ENCODE assay signal across 8 mouse cellular contexts in genomic region chrX:150589696-150590095, GRCm38 (mm10). TPM values are rescaled to one million over a fixed set of nuclear protein-coding genes. Genes with fewer than 3 reads are reported as not detected.
A peak's percentile ranks its signal among the peaks of the same experiment; 100 is the strongest.
DNase-seq lines count a peak whose midpoint lies in the region; ATAC-seq and TF ChIP-seq lines count a peak whose summit lies in the region.

Gene Apex2 (minus strand): TSS chrX:150589868.

- peak within 1 kb of the TSS; percentile 51 for H3K4me2 ChIP-seq in forebrain, postnatal 0 days (ENCODE audit: low read depth)
- H3K4me2 ChIP-seq in limb, embryonic 14.5 days (replicated peaks; ENCODE audit: low read depth, low read length, severe bottlenecking) = peak within 1 kb of the TSS; percentile 57

- TF ChIP-seq POLR2A in limb, embryonic 14.5 days (IDR thresholded peaks at IDR 0.05; ENCODE audit: borderline replicate concordance, extremely low read depth, insufficient read depth, insufficient read length) = no peak

- no peak within 1 kb of the TSS for H3K27ac ChIP-seq in forebrain, postnatal 0 days (ENCODE audit: low read depth, low read length)
- no peak within 1 kb of the TSS for H3K27ac ChIP-seq in limb, embryonic 14.5 days (replicated peaks; ENCODE audit: low read depth, low read length)

- no peaks in the 10 kb centered on the region for H3K27me3 ChIP-seq in forebrain, postnatal 0 days (ENCODE audit: insufficient read depth, low read length)
- H3K27me3 ChIP-seq in limb, embryonic 14.5 days (ENCODE audit: control insufficient read depth, insufficient read depth, low read length) = no peaks in the 10 kb centered on the region

- no peaks in the 10 kb centered on the region for H3K4me1 ChIP-seq in forebrain, postnatal 0 days (ENCODE audit: insufficient read depth)
- no peaks in the 10 kb centered on the region for H3K4me1 ChIP-seq in limb, embryonic 14.5 days (ENCODE audit: control insufficient read depth, insufficient read depth, low read length)

- H3K9ac ChIP-seq in forebrain, postnatal 0 days = no peak within 1 kb of the TSS
- no peak within 1 kb of the TSS for H3K9ac ChIP-seq in limb, embryonic 14.5 days (ENCODE audit: low read depth, low read length, severe bottlenecking)

- TF ChIP-seq CTCF in forebrain, postnatal 0 days (IDR thresholded peaks at IDR 0.05; ENCODE audit: low read depth) = no peak

- no peaks in the 10 kb centered on the region for H3K9me3 ChIP-seq in forebrain, postnatal 0 days (ENCODE audit: low read length)
- H3K9me3 ChIP-seq in limb, embryonic 14.5 days (ENCODE audit: control insufficient read depth, low read length) = no peaks in the 10 kb centered on the region

- peak within 1 kb of the TSS; percentile 46; the same call in 1 of the 2 replicates for H3K4me3 ChIP-seq in forebrain, postnatal 0 days (ENCODE audit: low read depth, low read length)
- H3K4me3 ChIP-seq in limb, embryonic 14.5 days (replicated peaks; ENCODE audit: low read length) = peak within 1 kb of the TSS; percentile 54

- 78% methylated on average over 5 of the region's 5 CpGs for WGBS in forebrain, postnatal 0 days
- WGBS in limb, embryonic 14.5 days = 73% methylated on average over 5 of the region's 5 CpGs

- no peak for ATAC-seq in forebrain, postnatal 0 days
- no peak for ATAC-seq in limb, embryonic 14.5 days (ENCODE audit: low FRiP score, low read depth)

- DNase-seq in layer of hippocampus, adult 18-20 months (ENCODE audit: low spot score in 2 of 2) = no peak
- no peak for DNase-seq in layer of hippocampus, adult 11-12 months (ENCODE audit: low spot score)
- DNase-seq in adrenal gland, adult 8-10 months = no peak
- no peak for DNase-seq in forebrain, postnatal 0 days
- no peak for DNase-seq in limb, embryonic 14.5 days (ENCODE audit: low spot score)
- DNase-seq in embryo, embryonic 10.5 days (ENCODE audit: low spot score) = no peak
- no peak for DNase-seq in right cerebral cortex, postnatal 10 days (ENCODE audit: low spot score in 2 of 2)
- DNase-seq in kidney, postnatal 10 days = no peak

- no peaks in the 10 kb centered on the region for H3K36me3 ChIP-seq in forebrain, postnatal 0 days (ENCODE audit: insufficient read depth)
- peaks cover 5% of the 10 kb centered on the region; the same call in 1 of the 2 replicates for H3K36me3 ChIP-seq in limb, embryonic 14.5 days (ENCODE audit: control insufficient read depth, insufficient read depth, low read length)

RNA-seq across cellular contexts. Expression of gene Apex2, which starts in this region (rescaled TPM):
- 10 to 100 TPM; 10.1 to 13.9 TPM for total RNA-seq in layer of hippocampus, adult 18-20 months (2021)
- 10 to 100 TPM; 15.8 to 24.6 (median 17.9) TPM for total RNA-seq in adrenal gland, adult 8-10 months (2022)
- total RNA-seq in forebrain, postnatal 0 days (2014; rRNA removed) = 22.9 and 24.0 TPM in 2 replicates
- 9.7 and 14.1 TPM in 2 replicates for polyA plus RNA-seq in forebrain, postnatal 0 days (2015; fragmentation: Nextera tagmentation; extraction: Ambion mirVana)
- polyA plus RNA-seq in limb, embryonic 14.5 days (2012; rRNA removed) = 25.5 and 27.9 TPM in 2 replicates
- 17.8 and 20.4 TPM in 2 replicates for polyA plus RNA-seq in limb, embryonic 14.5 days (2014; fragmentation: Nextera tagmentation; extraction: Ambion mirVana)
